Mouse (Mus musculus): ENCODE measurements at regions not wholly inside any gene's neighbourhood (a gene's known extent, or its start where the extent isn't known, plus 50 kb on each side); places are given as distances from the start of the nearest gene placed in this dataset.

DNA sequence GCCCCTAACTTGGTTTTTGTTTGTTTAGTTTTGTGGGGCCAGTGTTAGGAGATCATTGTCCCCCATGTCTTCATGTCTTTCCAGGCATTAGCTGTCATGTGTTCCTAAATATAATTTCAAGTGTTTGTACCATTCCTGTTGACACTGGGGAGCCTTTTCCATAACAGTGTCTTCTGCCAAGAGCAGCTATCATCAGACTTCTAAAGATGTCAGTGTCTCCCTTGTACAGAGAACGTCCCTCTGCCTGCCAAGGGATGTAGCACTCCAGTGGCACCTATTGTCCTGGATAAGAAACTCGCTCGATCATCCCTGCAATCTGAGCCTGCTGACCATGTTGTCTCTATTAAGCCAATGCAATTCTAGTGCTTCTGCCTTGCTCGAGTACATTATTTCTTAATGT, 64.6 kb upstream of the Lhfpl2 start:
- no peak for ATAC-seq (replicated peaks; ENCODE audit: insufficient number of reproducible peaks, low FRiP score, low TSS enrichment, poor library complexity, severe bottlenecking)

DNA sequence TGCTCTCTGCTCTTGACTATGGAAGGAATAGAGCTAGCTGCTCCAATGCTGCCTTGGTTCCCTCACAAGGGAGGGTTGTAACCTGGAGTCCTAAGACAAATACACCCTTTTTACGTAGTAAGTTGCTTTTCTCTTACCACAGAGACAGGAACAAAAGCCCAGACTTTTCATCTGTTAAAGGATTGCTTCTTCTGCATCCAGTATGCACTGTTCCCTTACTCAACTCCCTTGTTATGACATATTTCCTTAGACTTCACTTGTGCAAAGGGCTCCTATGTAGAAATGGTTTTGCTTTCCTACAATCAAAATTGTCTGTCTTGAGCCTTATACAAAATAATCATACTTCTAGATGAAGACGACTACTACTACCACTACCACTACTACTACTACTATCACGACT, 62.2 kb upstream of the Lhfpl2 start:
- no peak for ATAC-seq (replicated peaks; ENCODE audit: insufficient number of reproducible peaks, low FRiP score, low TSS enrichment, poor library complexity, severe bottlenecking)

DNA sequence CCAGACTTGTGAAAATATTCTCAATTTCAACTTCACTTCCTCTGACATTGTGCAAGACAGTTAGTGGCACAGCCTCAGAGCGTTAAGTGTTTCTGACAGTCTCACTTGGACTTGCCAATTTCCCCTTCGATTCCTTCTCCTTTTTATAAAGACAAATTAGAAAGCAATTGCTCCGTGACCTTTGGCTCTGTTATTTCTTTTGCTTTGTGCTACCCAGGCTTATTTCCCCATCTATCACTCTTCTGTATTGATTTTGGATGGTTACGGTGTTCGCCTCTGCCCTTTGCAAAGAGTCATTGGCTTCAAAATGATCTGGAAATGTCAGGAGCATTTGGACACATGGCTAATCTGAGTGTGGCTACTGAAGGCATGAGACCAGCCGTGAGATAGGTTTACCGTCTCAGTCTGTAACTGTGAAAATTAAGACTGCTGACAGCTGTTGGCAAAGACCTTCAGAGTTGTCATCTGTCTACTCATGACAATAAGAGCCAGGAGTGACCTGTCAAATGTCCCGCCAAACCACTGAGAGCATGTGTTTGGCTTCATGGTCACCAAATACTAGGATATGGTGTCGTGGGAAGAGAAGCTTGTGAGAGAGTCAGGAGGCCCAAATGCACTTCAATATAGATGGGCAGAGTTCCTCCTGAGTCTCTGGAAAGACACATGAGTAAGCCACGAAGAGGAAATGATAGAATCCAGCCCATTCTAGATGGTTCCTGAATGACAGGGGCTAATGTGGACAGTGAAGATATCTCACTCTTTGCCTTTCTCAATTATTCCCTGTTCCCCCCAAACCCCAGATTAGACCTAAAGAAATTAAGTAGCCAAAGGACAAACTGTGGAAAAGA, 60.8 kb upstream of the Lhfpl2 start:
- ATAC-seq (replicated peaks; ENCODE audit: insufficient number of reproducible peaks, low FRiP score, low TSS enrichment, poor library complexity, severe bottlenecking) = peak; percentile 60

DNA sequence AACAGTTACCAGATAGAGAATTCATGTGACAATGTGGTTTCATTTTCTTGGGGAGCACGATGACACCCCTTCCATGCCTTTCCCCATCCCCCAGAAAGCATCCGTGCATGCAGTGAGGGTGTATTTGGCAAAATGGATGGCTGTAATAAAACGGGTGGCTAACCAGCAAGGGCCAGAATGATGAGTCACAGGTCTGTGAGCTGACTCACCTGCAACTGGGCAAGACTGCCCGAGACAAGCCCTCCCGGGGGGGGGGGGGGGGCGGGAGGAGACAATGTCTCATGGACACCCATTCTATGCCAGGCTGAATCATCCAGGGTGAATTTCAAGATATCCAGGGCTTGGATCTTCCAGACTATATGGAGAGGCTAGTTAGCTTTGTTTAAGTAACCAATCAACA, 59.6 kb upstream of the Lhfpl2 start:
- no peak for ATAC-seq (replicated peaks; ENCODE audit: insufficient number of reproducible peaks, low FRiP score, low TSS enrichment, poor library complexity, severe bottlenecking)

DNA sequence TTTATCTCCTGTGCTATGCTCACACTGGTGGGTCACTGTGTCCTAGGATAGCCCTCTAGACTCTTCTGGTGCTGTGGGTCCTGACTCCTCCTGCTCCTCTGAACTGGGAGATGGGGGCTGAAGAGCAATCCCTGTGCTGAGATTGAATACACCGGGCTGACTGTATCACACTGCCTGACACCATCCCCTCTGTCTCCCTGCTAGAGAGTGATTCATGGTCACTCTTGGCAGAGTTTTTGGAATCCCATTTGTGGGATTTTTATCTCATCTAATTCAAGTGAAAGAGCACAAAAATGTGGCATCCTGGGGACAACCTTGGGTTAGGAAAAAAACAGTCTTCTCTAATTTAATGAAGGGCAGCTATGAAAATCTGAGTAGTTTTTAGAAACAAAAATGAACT, 59.2 kb upstream of the Lhfpl2 start:
- ATAC-seq (replicated peaks; ENCODE audit: insufficient number of reproducible peaks, low FRiP score, low TSS enrichment, poor library complexity, severe bottlenecking) = no peak

DNA sequence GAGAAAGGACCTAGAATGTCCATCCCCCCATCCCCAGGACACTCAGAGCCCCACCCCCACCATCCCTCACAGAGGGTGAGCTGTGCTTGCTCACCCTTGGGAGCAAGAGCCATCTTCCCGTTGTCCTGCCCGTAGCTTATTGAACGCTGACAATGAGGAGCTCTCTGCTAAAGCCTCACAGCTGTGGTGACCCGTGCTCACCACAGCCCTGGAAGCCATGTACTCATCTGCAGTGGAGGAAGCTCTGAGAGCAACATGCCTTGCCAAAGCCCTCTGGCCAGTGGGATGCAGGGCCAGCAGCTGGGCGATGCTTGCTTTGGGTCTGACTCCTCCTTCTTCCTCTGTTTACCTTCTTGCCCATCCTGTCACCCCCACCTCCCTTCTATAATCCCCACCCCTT, 53.8 kb upstream of the Lhfpl2 start:
- no peak for ATAC-seq (replicated peaks; ENCODE audit: insufficient number of reproducible peaks, low FRiP score, low TSS enrichment, poor library complexity, severe bottlenecking)

DNA sequence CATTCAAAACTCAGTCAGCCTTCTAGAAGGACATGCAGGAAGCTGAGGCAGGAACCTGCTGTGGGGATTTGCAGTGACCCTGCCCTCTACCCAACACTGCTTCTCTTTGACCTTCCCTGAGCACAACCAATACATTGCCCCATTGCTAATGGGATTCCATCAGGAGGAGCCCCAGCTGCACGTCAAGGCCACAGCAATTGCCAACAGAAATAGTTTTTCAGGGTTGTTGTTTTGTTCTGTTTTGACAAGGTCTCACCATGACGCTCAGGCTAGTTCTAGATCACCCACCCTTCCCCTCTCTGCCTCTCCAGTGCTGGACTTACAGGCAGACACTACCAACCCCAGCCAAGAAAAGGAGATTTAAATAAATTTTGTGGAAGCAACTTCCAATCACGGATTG, 53.2 kb upstream of the Lhfpl2 start:
- no peak for ATAC-seq (replicated peaks; ENCODE audit: insufficient number of reproducible peaks, low FRiP score, low TSS enrichment, poor library complexity, severe bottlenecking)

DNA sequence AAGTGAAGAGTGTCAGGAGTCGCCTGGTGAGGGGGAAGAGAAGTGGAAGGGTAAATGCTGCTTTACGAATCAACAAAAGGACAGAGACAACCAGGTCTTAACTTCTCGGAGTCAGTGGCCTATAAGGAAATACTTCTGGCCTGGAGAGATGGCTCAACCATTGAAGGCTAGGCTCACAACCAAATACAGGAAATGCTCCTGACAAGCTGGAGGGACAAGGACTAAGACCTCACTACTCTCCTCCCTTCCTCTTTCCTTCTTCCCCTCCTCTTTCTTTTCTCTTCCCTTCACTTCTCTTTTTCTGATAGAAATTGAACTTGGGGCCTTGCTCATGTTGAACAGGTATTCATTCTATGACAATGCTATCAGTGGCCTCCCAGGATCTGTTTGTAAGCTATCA, 51.7 kb upstream of the Lhfpl2 start:
- no peak for ATAC-seq (replicated peaks; ENCODE audit: insufficient number of reproducible peaks, low FRiP score, low TSS enrichment, poor library complexity, severe bottlenecking)

Measured in monocyte, adult 5-6 weeks (primary cell).